Mouse (Mus musculus): ENCODE results near the gene Nrap. TPM values are rescaled to one million over a fixed set of nuclear protein-coding genes. Genes with fewer than 3 reads are reported as not detected.
"Not testable (repeated sequence)": the region's sequence is repeated elsewhere in the genome, so short reads cannot be mapped to it uniquely, and the experiment has no call there.

Gene Nrap
- polyA plus RNA-seq, 1 experiment: 1.7 TPM

GRCm38 (mm10) chr19:56367778-56368177, 22.1 kb downstream of the Nrap start:
- Histone ChIP-seq H3K27me3 (ENCODE audit: control insufficient read depth, insufficient read depth, low read length) (no peaks in the 10 kb centered on the region), H3K36me3 (ENCODE audit: control insufficient read depth, insufficient read depth, low read length) (peaks cover 4% of the 10 kb centered on the region; the same call in 1 of the 2 replicates), H3K4me1 (ENCODE audit: control insufficient read depth, insufficient read depth, insufficient read length, low read length) (peaks cover 7% of the 10 kb centered on the region; the same call in 1 of the 2 replicates), H3K27ac (ENCODE audit: insufficient read depth, low read depth, low read length) (no peak overlapping the region), H3K4me3 (ENCODE audit: low read depth, low read length) (no peak overlapping the region)
- WGBS: 78% methylated on average over 7 of the region's 7 CpGs
- TF ChIP-seq CTCF (IDR thresholded peaks at IDR 0.05; ENCODE audit: extremely low read depth, insufficient read length, insufficient replicate concordance, low read depth, low read length) (no peak), POLR2A (IDR thresholded peaks at IDR 0.05; ENCODE audit: low read depth, low read length) (no peak)

DNA sequence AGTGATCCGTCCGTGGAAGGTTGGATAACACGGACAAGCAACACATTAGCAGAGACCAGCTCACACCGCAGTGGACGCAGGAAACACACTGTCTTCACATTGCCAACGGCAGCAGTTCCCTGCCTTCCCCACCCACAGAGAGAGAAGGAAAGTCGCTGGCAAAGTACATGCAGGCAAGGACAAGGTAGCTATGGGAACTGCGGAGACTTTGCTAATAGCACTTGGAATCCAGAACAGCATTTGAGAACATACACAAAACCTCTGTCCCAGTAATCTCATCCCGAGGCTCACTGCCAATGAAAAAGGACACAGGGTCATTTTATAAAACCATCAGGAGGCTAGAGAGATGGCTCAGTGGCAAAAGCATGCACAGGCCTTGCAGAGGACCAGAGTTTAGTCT, 23.2 kb downstream of the Nrap start:
- H3K27ac ChIP-seq (ENCODE audit: insufficient read depth, low read depth, low read length): no peak overlapping the region

DNA sequence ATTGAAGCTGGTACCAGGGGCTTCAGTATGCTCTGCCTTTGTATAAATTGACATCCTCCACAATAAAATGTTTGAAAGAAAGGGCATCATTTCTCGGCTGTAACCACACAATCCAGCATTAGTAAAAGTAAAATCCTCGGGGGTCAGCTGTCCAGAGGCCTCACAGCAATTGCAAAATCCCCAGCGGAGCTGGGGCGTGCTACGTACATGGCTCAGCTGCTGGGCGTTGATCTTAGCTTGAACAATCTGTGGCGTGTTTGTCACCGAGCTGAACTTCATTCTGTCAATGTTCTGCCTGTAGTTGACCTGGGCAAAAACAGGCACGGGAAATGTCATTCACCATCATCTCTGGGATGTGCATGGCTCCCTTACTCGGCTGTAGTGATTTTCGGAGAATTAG, 23.7 kb downstream of the Nrap start:
- Histone ChIP-seq H3K4me3 (ENCODE audit: low read depth, low read length) (no peak overlapping the region), H3K4me1 (ENCODE audit: control insufficient read depth, insufficient read depth, insufficient read length, low read length) (peaks cover 7% of the 10 kb centered on the region; the same call in 1 of the 2 replicates), H3K36me3 (ENCODE audit: control insufficient read depth, insufficient read depth, low read length) (peaks cover 4% of the 10 kb centered on the region; the same call in 1 of the 2 replicates), H3K27ac (ENCODE audit: insufficient read depth, low read depth, low read length) (no peak overlapping the region), H3K27me3 (ENCODE audit: control insufficient read depth, insufficient read depth, low read length) (no peaks in the 10 kb centered on the region)
- TF ChIP-seq CTCF (IDR thresholded peaks at IDR 0.05; ENCODE audit: extremely low read depth, insufficient read length, insufficient replicate concordance, low read depth, low read length): no peak
- TF ChIP-seq POLR2A (IDR thresholded peaks at IDR 0.05; ENCODE audit: low read depth, low read length): no peak
- WGBS: 89% methylated on average over 11 of the region's 11 CpGs

More for the DNA sequence above, 23.2 kb downstream of the Nrap start:
- TF ChIP-seq POLR2A (IDR thresholded peaks at IDR 0.05; ENCODE audit: low read depth, low read length) (no peak), CTCF (IDR thresholded peaks at IDR 0.05; ENCODE audit: extremely low read depth, insufficient read length, insufficient replicate concordance, low read depth, low read length) (no peak)
- Histone ChIP-seq H3K4me3 (ENCODE audit: low read depth, low read length) (no peak overlapping the region), H3K27me3 (ENCODE audit: control insufficient read depth, insufficient read depth, low read length) (no peaks in the 10 kb centered on the region), H3K4me1 (ENCODE audit: control insufficient read depth, insufficient read depth, insufficient read length, low read length) (peaks cover 7% of the 10 kb centered on the region; the same call in 1 of the 2 replicates), H3K36me3 (ENCODE audit: control insufficient read depth, insufficient read depth, low read length) (peaks cover 4% of the 10 kb centered on the region; the same call in 1 of the 2 replicates)
- WGBS: 86% methylated on average over 9 of the region's 9 CpGs

DNA sequence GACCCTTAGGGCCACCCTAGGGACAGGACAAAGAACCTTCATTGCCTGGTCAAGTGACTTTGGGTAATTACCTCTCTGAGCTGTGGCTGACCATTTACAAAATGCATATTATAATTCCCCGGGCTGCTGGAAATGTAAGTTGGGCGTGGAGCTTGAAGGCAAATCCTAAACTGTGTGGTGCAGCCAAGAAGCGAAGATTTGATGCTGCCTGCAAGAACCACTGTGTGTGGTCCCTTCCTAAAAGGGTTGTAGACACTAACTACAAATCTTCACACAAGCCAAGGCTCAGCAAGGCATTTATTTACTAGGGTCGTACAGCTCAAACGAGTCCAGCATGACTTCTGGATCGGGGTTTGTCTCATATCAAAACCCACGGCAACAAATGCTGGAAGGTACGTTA, 25.3 kb downstream of the Nrap start:
- 80% methylated on average over 8 of the region's 8 CpGs for WGBS

DNA sequence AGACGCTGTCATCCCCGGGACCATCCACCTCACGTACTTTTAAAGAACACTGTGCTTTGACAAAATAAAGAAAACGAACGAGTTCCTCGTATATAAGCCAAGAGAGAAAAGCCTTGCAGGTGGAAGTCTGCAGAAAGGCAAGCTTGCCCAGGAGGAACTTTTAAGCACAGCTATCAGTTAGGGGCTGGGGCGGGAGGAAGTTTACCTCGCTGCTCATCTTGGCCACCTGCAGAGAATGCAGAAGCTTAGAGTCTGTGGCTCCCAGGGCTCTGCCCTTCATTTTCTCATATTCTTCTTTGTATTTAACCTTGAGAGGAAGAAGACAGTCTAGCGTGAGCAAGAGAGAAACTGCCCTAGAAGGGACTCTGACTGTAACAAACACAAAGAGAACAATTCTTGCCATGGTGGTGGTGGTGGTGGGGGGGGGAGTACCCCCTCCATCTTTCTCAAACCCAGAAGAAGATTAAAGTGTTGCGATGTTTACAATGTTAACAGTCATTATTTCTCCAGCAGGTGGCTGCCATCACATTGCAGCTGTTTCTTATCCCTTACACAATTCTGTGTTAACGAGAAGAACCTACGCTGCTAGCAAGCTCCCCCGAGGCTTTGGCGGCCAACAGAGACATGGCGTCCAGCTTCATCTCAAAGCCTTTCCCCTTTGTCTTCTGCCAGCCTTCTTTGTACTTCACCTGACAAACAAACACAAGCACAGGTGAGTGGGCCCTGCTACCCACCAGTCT, 25.9 kb downstream of the Nrap start:
- no peak overlapping the region for H3K27ac ChIP-seq (ENCODE audit: insufficient read depth, low read depth, low read length)
- 63% methylated on average over 15 of the region's 15 CpGs for WGBS
- H3K4me1 ChIP-seq (ENCODE audit: control insufficient read depth, insufficient read depth, insufficient read length, low read length): no peaks in the 10 kb centered on the region
- H3K36me3 ChIP-seq (ENCODE audit: control insufficient read depth, insufficient read depth, low read length): peaks cover 4% of the 10 kb centered on the region; the same call in 1 of the 2 replicates
- H3K4me3 ChIP-seq (ENCODE audit: low read depth, low read length): no peak overlapping the region
- TF ChIP-seq POLR2A (IDR thresholded peaks at IDR 0.05; ENCODE audit: low read depth, low read length): no peak
- TF ChIP-seq CTCF (IDR thresholded peaks at IDR 0.05; ENCODE audit: extremely low read depth, insufficient read length, insufficient replicate concordance, low read depth, low read length): no peak
- no peaks in the 10 kb centered on the region for H3K27me3 ChIP-seq (ENCODE audit: control insufficient read depth, insufficient read depth, low read length)

More for the DNA sequence above, 25.3 kb downstream of the Nrap start:
- TF ChIP-seq POLR2A (IDR thresholded peaks at IDR 0.05; ENCODE audit: low read depth, low read length) (no peak), CTCF (IDR thresholded peaks at IDR 0.05; ENCODE audit: extremely low read depth, insufficient read length, insufficient replicate concordance, low read depth, low read length) (no peak)
- no peak overlapping the region for H3K4me3 ChIP-seq (ENCODE audit: low read depth, low read length)
- H3K27ac ChIP-seq (ENCODE audit: insufficient read depth, low read depth, low read length): no peak overlapping the region
- H3K4me1 ChIP-seq (ENCODE audit: control insufficient read depth, insufficient read depth, insufficient read length, low read length): no peaks in the 10 kb centered on the region
- H3K27me3 ChIP-seq (ENCODE audit: control insufficient read depth, insufficient read depth, low read length): no peaks in the 10 kb centered on the region
- H3K36me3 ChIP-seq (ENCODE audit: control insufficient read depth, insufficient read depth, low read length): peaks cover 4% of the 10 kb centered on the region; the same call in 1 of the 2 replicates

- no peaks in the 10 kb centered on the region for H3K36me3 ChIP-seq (ENCODE audit: control insufficient read depth, insufficient read depth, low read length)
- H3K4me1 ChIP-seq (ENCODE audit: control insufficient read depth, insufficient read depth, insufficient read length, low read length): peaks cover 7% of the 10 kb centered on the region; the same call in 1 of the 2 replicates
- H3K4me3 ChIP-seq (ENCODE audit: low read depth, low read length): no peak overlapping the region
- H3K27ac ChIP-seq (ENCODE audit: insufficient read depth, low read depth, low read length): no peak overlapping the region
- WGBS: 73% methylated on average over 2 of the region's 2 CpGs
- no peak for TF ChIP-seq CTCF (IDR thresholded peaks at IDR 0.05; ENCODE audit: extremely low read depth, insufficient read length, insufficient replicate concordance, low read depth, low read length)
- TF ChIP-seq POLR2A (IDR thresholded peaks at IDR 0.05; ENCODE audit: low read depth, low read length): no peak
- no peaks in the 10 kb centered on the region for H3K27me3 ChIP-seq (ENCODE audit: control insufficient read depth, insufficient read depth, low read length)
Observed at GRCm38 (mm10) chr19:56358890-56359289, 30.9 kb downstream of the Nrap start.

DNA sequence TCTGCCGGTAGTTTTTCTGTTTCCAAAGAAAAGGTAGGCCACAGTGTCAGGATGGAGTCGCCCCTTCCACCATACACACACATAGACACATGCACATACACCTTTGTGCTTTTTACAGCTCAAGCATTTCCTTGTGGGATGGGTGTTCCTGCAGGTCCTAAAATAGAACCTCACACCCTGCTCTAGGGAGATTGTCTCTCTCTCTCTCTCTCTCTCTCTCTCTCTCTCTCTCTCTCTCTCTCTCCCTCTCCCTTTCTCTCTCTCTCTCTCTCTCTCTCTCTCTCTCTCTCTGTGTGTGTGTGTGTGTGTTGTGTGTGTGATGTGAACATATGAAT, 32.5 kb downstream of the Nrap start:
- H3K36me3 ChIP-seq (ENCODE audit: control insufficient read depth, insufficient read depth, low read length); H3K27me3 ChIP-seq (ENCODE audit: control insufficient read depth, insufficient read depth, low read length); H3K4me1 ChIP-seq (ENCODE audit: control insufficient read depth, insufficient read depth, insufficient read length, low read length): not testable (repeated sequence)
- H3K27ac ChIP-seq (ENCODE audit: insufficient read depth, low read depth, low read length): peak overlapping the region; percentile 83
- peak overlapping the region; percentile 76 for H3K4me3 ChIP-seq (ENCODE audit: low read depth, low read length)
- 19% methylated on average over 2 of the region's 2 CpGs for WGBS
